Mouse (Mus musculus): ENCODE data around the gene Dnaaf1. TPM values are rescaled to one million over a fixed set of nuclear protein-coding genes. Genes with fewer than 3 reads are reported as not detected.

Gene Dnaaf1
- not detected for total RNA-seq (2023)

GRCm38 (mm10) chr8:119574437-119575365 lies at the start of gene Dnaaf1, which contains the start of gene Hsdl1:
TSS of gene Dnaaf1 (plus strand) at chr8:119575235.
TSS of gene Hsdl1 (minus strand) at chr8:119575183.

GRCm38 (mm10) chr8:119558603-119559401 lies 16.2 kb upstream of the Dnaaf1 start, which contains the start of gene Mbtps1:
TSS of gene Mbtps1 (minus strand) at chr8:119558735.

GRCm38 (mm10) chr8:119604996-119605395 lies 30.0 kb downstream of the Dnaaf1 start, which contains the start of gene Taf1c:
TSS of gene Taf1c (minus strand) at chr8:119605222.

GRCm38 (mm10) chr8:119612471-119612870 lies 37.4 kb downstream of the Dnaaf1 start, which contains the start of gene Adad2:
TSS of gene Adad2 (plus strand) at chr8:119612747.

GRCm38 (mm10) chr8:119635378-119635777 lies 60.3 kb downstream of the Dnaaf1 start, which contains the start of gene Kcng4:
TSS of gene Kcng4 (minus strand) at chr8:119635680.

Other genes with a start within 250 kb of the Dnaaf1 start
- 10 to 100 TPM; 78.0 to 89.4 TPM for gene Hsbp1, start 230.7 kb upstream of the Dnaaf1 start, total RNA-seq (2023)
- 10 to 100 TPM; 12.9 to 13.7 TPM for gene Mlycd, start 180.4 kb upstream of the Dnaaf1 start, total RNA-seq (2023)
- 10 to 100 TPM; 60.5 to 66.7 TPM for gene Osgin1, start 141.1 kb upstream of the Dnaaf1 start, total RNA-seq (2023)
- gene Necab2, start 128.5 kb upstream of the Dnaaf1 start, total RNA-seq (2023), result under 1 TPM; 0.81 to 0.88 TPM
- under 1 TPM in 1 of 2 experiments, not detected in 1; 0.18 TPM for gene Slc38a8, start 73.5 kb upstream of the Dnaaf1 start, total RNA-seq (2023)
- gene Mbtps1, start 16.5 kb upstream of the Dnaaf1 start, total RNA-seq (2023), result 10 to 100 TPM; 77.2 to 87.1 TPM
- gene Hsdl1, start 52 bp upstream of the Dnaaf1 start, total RNA-seq (2023), result 10 to 100 TPM; 27.1 to 30.9 TPM
- gene Taf1c, start 30.0 kb downstream of the Dnaaf1 start, total RNA-seq (2023), result 10 to 100 TPM; 12.1 to 12.9 TPM
- not detected for gene Adad2, start 37.5 kb downstream of the Dnaaf1 start, total RNA-seq (2023)
- gene Kcng4, start 60.4 kb downstream of the Dnaaf1 start, total RNA-seq (2023), result not detected
- not detected for gene Wfdc1, start 91.1 kb downstream of the Dnaaf1 start, total RNA-seq (2023)
- not detected for gene Atp2c2, start 124.8 kb downstream of the Dnaaf1 start, total RNA-seq (2023)
- gene Tldc1, start 203.2 kb downstream of the Dnaaf1 start, total RNA-seq (2023), result 1 to 10 TPM; 3.7 to 4.1 TPM